Mouse (Mus musculus) embryonic facial prominence, embryonic 13.5 days (tissue): ENCODE measurements at regions not wholly inside any gene's neighbourhood (a gene's known extent, or its start where the extent isn't known, plus 50 kb on each side); places are given as distances from the start of the nearest gene placed in this dataset.

Source experiments
- ATAC-seq: fragments of 200-750 bp; cut with Nextera tagmentation; 2 replicates; pipeline ENCODE4 v1.8.0; 2017; ENCODE audit warnings: low read depth; ENCODE audit not compliant: insufficient number of reproducible peaks, insufficient read depth, low FRiP score, low TSS enrichment
- H3K27ac ChIP-seq: fragments of 300-500 bp; sonication (generic); 2 replicates; pipeline ENCODE4 v1.5.1; 2015; ENCODE audit warnings: moderate library complexity, mild to moderate bottlenecking, inconsistent platforms
- H3K27me3 ChIP-seq: fragments of 300-500 bp; sonication (generic); 2 replicates; pipeline ENCODE4 v1.6.1; 2015; ENCODE audit warnings: mild to moderate bottlenecking, inconsistent platforms
- H3K36me3 ChIP-seq: fragments of 300-500 bp; sonication (generic); 2 replicates; pipeline ENCODE4 v1.6.1; 2015; ENCODE audit warnings: mild to moderate bottlenecking, inconsistent platforms
- H3K4me1 ChIP-seq: fragments of 300-500 bp; sonication (generic); 2 replicates; pipeline ENCODE4 v1.6.1; 2015; ENCODE audit warnings: inconsistent platforms
- H3K4me2 ChIP-seq: fragments of 300-500 bp; sonication (generic); 2 replicates; pipeline ENCODE4 v1.6.1; 2015; ENCODE audit warnings: moderate library complexity, mild to moderate bottlenecking, inconsistent platforms
- H3K4me3 ChIP-seq: fragments of 300-500 bp; sonication (generic); 2 replicates; pipeline ENCODE4 v1.5.1; 2015; ENCODE audit warnings: mild to moderate bottlenecking, inconsistent platforms
- H3K9ac ChIP-seq: fragments of 300-500 bp; sonication (generic); 2 replicates; pipeline ENCODE4 v1.6.1; 2015; ENCODE audit warnings: mild to moderate bottlenecking, inconsistent platforms
- H3K9me3 ChIP-seq: fragments of 300-500 bp; sonication (generic); 2 replicates; pipeline ENCODE4 v1.6.1; 2016; ENCODE audit warnings: inconsistent platforms
- WGBS: fragments of 180-500 bp; shearing (Covaris S2); methylation state at CpG from one replicate; pipeline ENCODE4 v1.1.7; 2015; ENCODE audit warnings: mixed read lengths; 5-methylcytosine and 5-hydroxymethylcytosine counted together

DNA sequence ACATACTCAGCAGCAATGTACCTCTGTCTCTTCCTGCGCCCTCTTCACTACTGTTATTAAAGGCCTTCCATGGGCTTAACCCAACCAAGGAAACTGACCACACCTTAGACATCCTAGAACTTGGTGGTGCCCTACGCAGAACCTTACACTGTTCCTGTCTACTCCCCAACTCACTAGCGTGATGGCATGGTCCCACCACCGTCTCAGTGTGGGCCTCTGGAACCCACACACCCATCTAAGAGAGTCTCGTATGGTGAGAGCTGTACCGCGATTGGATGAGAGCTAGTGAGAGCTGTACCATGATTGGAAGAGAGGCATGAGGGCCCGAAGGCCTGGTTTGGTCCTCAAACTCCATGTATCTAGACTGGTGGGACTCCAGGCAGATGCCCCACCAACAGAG lies 317.2 kb upstream of the Spred2 start:
- H3K9me3 ChIP-seq = no peaks in the 10 kb centered on the region
- no peak for ATAC-seq
- H3K27me3 ChIP-seq = no peaks in the 10 kb centered on the region
- H3K9ac ChIP-seq = no peak overlapping the region
- no peak overlapping the region for H3K4me2 ChIP-seq
- WGBS = 96% methylated on average over 8 of the region's 8 CpGs
- no peak overlapping the region for H3K4me3 ChIP-seq
- no peak overlapping the region for H3K27ac ChIP-seq
- peaks cover 6% of the 10 kb centered on the region for H3K4me1 ChIP-seq
- H3K36me3 ChIP-seq = no peaks in the 10 kb centered on the region

GRCm38 (mm10) chr11:19607941-19608340 lies 316.2 kb upstream of the Spred2 start:
- Histone ChIP-seq H3K4me3 (no peak overlapping the region), H3K36me3 (no peaks in the 10 kb centered on the region), H3K9ac (no peak overlapping the region), H3K27me3 (no peaks in the 10 kb centered on the region), H3K27ac (no peak overlapping the region), H3K9me3 (no peaks in the 10 kb centered on the region), H3K4me1 (no peaks in the 10 kb centered on the region), H3K4me2 (no peak overlapping the region)
- ATAC-seq = no peak

- H3K27ac ChIP-seq = no peak overlapping the region
- ATAC-seq = no peak
- WGBS = 94% methylated on average over 4 of the region's 4 CpGs
- no peak overlapping the region for H3K4me3 ChIP-seq
- no peaks in the 10 kb centered on the region for H3K9me3 ChIP-seq
- no peaks in the 10 kb centered on the region for H3K4me1 ChIP-seq
- H3K27me3 ChIP-seq = no peaks in the 10 kb centered on the region
- H3K36me3 ChIP-seq = no peaks in the 10 kb centered on the region
- H3K4me2 ChIP-seq = no peak overlapping the region
- no peak overlapping the region for H3K9ac ChIP-seq
Observed at GRCm38 (mm10) chr11:19608523-19608922, 315.7 kb upstream of the Spred2 start.

GRCm38 (mm10) chr11:19610559-19610958 lies 313.6 kb upstream of the Spred2 start:
- 61% methylated on average over 6 of the region's 6 CpGs for WGBS
- no peaks in the 10 kb centered on the region for H3K4me1 ChIP-seq
- H3K27ac ChIP-seq = no peak overlapping the region
- no peak overlapping the region for H3K4me3 ChIP-seq
- no peak for ATAC-seq
- H3K27me3 ChIP-seq = no peaks in the 10 kb centered on the region
- no peaks in the 10 kb centered on the region for H3K36me3 ChIP-seq
- no peak overlapping the region for H3K9ac ChIP-seq
- no peak overlapping the region for H3K4me2 ChIP-seq
- no peaks in the 10 kb centered on the region for H3K9me3 ChIP-seq

DNA sequence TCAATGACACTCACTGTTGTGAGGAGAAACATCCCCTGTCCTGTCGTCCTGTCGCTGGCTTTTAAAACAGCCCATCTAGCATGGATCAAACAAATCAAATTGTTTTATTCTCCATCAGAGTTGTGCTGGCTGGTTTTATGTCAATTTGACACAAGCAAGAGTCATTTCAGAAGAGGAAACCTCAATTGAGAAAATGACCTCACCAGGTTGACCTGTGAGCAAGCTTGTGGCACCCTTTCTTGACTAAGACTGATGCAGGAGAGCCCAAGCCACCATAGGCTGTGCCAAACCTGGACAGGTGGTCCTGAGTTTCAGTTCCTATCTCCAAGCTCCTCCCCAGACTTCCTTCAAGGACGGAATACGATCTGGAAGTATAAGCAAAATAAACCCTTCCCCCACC lies 313.0 kb upstream of the Spred2 start:
- H3K27me3 ChIP-seq = no peaks in the 10 kb centered on the region
- H3K4me2 ChIP-seq = no peak overlapping the region
- no peaks in the 10 kb centered on the region for H3K36me3 ChIP-seq
- no peaks in the 10 kb centered on the region for H3K9me3 ChIP-seq
- H3K9ac ChIP-seq = no peak overlapping the region
- 82% methylated on average over 4 of the region's 4 CpGs for WGBS
- H3K27ac ChIP-seq = no peak overlapping the region
- no peak overlapping the region for H3K4me3 ChIP-seq
- no peak for ATAC-seq
- no peaks in the 10 kb centered on the region for H3K4me1 ChIP-seq

GRCm38 (mm10) chr11:19616520-19616919 lies 307.7 kb upstream of the Spred2 start:
- H3K27me3 ChIP-seq = no peaks in the 10 kb centered on the region
- H3K36me3 ChIP-seq = no peaks in the 10 kb centered on the region
- no peak overlapping the region for H3K4me2 ChIP-seq
- no peak overlapping the region for H3K27ac ChIP-seq
- no peak overlapping the region for H3K4me3 ChIP-seq
- peaks cover 3% of the 10 kb centered on the region; the same call in 1 of the 2 replicates for H3K4me1 ChIP-seq
- 69% methylated on average over 4 of the region's 4 CpGs for WGBS
- ATAC-seq = no peak
- no peak overlapping the region for H3K9ac ChIP-seq
- H3K9me3 ChIP-seq = no peaks in the 10 kb centered on the region

GRCm38 (mm10) chr11:19619494-19619893 lies 304.7 kb upstream of the Spred2 start:
- no peak for ATAC-seq
- peaks cover 4% of the 10 kb centered on the region; the same call in 1 of the 2 replicates for H3K9me3 ChIP-seq
- no peak overlapping the region for H3K27ac ChIP-seq
- H3K4me2 ChIP-seq = no peak overlapping the region
- peaks cover 3% of the 10 kb centered on the region; the same call in 1 of the 2 replicates for H3K4me1 ChIP-seq
- no peak overlapping the region for H3K4me3 ChIP-seq
- H3K36me3 ChIP-seq = no peaks in the 10 kb centered on the region
- no peaks in the 10 kb centered on the region for H3K27me3 ChIP-seq
- no peak overlapping the region for H3K9ac ChIP-seq
- WGBS = 80% methylated on average over 13 of the region's 13 CpGs

DNA sequence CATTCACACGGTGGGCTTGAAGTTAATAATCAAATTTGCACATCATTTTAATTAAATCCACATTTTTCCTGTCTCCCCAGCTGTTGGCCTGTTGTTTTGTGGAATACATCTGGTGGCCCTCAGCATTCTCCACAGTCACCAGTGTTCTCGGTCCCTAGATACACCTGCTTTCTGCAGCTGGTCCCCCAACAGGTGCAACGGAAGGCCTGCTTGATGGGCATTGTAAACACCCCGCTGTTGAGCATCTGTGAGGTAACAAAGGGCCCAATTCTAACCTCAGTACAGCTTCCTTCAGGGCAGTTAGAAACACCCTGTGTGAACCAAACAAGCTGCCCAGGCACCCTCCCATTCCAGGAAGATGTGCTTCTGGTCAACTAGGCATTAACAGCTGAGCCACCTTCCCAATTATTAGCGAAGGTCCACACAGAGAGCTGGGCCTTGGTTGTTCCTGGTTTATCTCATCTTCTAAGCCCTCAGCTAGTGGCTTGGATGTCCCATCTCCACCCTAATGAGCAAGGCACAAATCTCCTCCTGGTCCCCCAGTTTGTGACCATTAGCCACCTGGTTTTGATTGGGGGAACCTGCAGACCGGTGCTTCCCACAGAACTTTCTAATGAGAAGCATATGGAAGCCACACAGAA lies 293.0 kb upstream of the Spred2 start:
- Histone ChIP-seq H3K4me3 (no peak overlapping the region), H3K4me2 (no peak overlapping the region), H3K4me1 (no peaks in the 10 kb centered on the region), H3K27ac (no peak overlapping the region), H3K9ac (no peak overlapping the region), H3K9me3 (no peaks in the 10 kb centered on the region), H3K36me3 (no peaks in the 10 kb centered on the region), H3K27me3 (no peaks in the 10 kb centered on the region)
- WGBS = 66% methylated on average over 6 of the region's 6 CpGs
- no peak for ATAC-seq

DNA sequence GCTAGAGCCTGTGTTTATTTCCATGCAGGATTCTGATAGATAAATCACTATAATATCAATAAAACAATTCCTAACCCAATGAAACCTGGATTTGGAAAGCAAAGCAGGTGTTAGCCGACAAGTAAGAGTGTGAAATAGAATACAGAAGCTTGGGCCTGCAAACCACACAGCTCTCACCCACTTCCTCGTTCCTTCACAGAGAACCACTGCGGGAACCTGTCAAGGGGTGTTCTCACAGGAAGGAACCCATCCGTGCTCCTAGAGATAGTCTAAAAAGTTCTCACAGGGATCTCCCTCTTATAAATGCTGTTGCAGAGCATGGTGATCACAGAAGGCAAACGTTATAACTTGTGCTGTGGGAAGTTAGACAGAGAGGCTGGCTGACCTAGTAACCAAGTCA lies 291.7 kb upstream of the Spred2 start:
- no peaks in the 10 kb centered on the region for H3K4me1 ChIP-seq
- 72% methylated on average over 5 of the region's 5 CpGs for WGBS
- no peaks in the 10 kb centered on the region for H3K27me3 ChIP-seq
- H3K9ac ChIP-seq = no peak overlapping the region
- no peaks in the 10 kb centered on the region for H3K36me3 ChIP-seq
- no peak overlapping the region for H3K27ac ChIP-seq
- no peak overlapping the region for H3K4me3 ChIP-seq
- no peak overlapping the region for H3K4me2 ChIP-seq
- no peaks in the 10 kb centered on the region for H3K9me3 ChIP-seq
- ATAC-seq = no peak

DNA sequence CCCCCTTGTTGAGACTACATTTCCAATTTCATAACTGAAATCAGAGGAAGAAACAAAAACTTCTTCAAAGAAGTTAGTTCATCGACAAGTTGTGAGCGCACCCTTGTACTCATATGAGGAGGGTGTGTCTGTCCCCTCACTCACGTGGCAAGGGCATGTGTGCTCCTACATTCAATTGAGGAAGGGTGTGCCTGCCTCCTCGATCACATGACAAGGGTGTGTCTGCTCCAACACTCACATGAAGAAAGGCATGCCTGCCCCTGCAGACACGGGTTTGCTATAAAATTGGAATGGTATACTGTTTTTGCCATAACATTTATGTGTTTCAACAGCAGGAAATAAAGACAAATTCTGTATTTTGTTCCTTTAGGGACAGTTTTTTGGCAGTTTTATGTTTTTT lies 290.6 kb upstream of the Spred2 start:
- H3K9me3 ChIP-seq = no peaks in the 10 kb centered on the region
- no peaks in the 10 kb centered on the region for H3K4me1 ChIP-seq
- no peak overlapping the region for H3K4me3 ChIP-seq
- no peak overlapping the region for H3K27ac ChIP-seq
- no peak for ATAC-seq
- WGBS = 79% methylated on average over 5 of the region's 5 CpGs
- H3K4me2 ChIP-seq = no peak overlapping the region
- H3K36me3 ChIP-seq = no peaks in the 10 kb centered on the region
- H3K27me3 ChIP-seq = no peaks in the 10 kb centered on the region
- H3K9ac ChIP-seq = no peak overlapping the region

GRCm38 (mm10) chr11:19641153-19641552 lies 283.0 kb upstream of the Spred2 start:
- WGBS = 66% methylated on average over 8 of the region's 8 CpGs

GRCm38 (mm10) chr11:19644116-19644795 lies 279.9 kb upstream of the Spred2 start:
- 73% methylated on average over 7 of the region's 7 CpGs for WGBS
- ATAC-seq = no peak

More at GRCm38 (mm10) chr11:19641153-19641552, 283.0 kb upstream of the Spred2 start:
- H3K9ac ChIP-seq = no peak overlapping the region
- no peak overlapping the region for H3K4me2 ChIP-seq
- H3K27ac ChIP-seq = peak overlapping the region; percentile 65
- no peak overlapping the region for H3K4me3 ChIP-seq
- no peaks in the 10 kb centered on the region for H3K9me3 ChIP-seq
- H3K36me3 ChIP-seq = no peaks in the 10 kb centered on the region
- H3K27me3 ChIP-seq = no peaks in the 10 kb centered on the region
- H3K4me1 ChIP-seq = peaks cover 14% of the 10 kb centered on the region
- no peak for ATAC-seq

More at GRCm38 (mm10) chr11:19644116-19644795, 279.9 kb upstream of the Spred2 start:
- Histone ChIP-seq H3K4me2 (no peak overlapping the region), H3K9ac (no peak overlapping the region), H3K4me1 (peaks cover 14% of the 10 kb centered on the region), H3K9me3 (no peaks in the 10 kb centered on the region), H3K27me3 (no peaks in the 10 kb centered on the region), H3K4me3 (no peak overlapping the region), H3K27ac (no peak overlapping the region), H3K36me3 (no peaks in the 10 kb centered on the region)
